Mouse (Mus musculus): ENCODE measurements around the gene Agbl1. TPM values are rescaled to one million over a fixed set of nuclear protein-coding genes. Genes with fewer than 3 reads are reported as not detected.

Agbl1 gene
- polyA plus RNA-seq (2017; shearing (Covaris generic)): not detected

DNA sequence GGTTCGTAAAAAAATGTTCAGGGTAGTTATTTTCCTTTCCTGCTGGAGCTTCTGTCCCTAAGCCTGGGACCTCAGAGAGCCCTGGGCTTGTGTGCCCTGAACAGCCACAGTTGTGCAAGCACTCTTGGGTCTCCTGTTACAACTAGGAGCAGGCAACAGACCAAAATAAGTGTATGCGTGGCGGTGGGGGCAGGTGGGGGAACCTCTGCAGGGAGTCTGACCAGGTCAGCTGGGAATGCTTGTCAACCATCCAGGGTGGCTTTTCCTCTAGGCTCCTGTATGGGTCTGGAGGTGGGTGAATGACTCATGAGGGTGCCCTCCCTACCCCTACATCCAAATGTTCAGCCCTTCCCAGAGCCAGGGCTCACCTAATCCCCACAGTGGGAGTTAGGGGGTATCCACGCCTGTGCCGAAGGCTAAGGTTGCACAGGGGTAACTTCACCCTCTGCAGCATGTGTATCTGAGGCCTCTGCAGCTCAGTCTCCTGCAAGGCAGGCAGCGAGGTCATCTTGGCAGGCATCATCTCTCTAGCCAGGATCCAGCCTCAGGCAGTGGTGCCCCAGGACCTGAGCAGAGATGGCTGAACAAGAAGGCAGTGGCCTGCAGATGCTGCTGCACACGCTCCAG, at the start of gene Agbl1:
Gene Agbl1 (plus strand): TSS at position 577 of the 627 bp plus-strand sequence.

